8 mouse cellular contexts compared by ENCODE assay signal in the genomic region with DNA sequence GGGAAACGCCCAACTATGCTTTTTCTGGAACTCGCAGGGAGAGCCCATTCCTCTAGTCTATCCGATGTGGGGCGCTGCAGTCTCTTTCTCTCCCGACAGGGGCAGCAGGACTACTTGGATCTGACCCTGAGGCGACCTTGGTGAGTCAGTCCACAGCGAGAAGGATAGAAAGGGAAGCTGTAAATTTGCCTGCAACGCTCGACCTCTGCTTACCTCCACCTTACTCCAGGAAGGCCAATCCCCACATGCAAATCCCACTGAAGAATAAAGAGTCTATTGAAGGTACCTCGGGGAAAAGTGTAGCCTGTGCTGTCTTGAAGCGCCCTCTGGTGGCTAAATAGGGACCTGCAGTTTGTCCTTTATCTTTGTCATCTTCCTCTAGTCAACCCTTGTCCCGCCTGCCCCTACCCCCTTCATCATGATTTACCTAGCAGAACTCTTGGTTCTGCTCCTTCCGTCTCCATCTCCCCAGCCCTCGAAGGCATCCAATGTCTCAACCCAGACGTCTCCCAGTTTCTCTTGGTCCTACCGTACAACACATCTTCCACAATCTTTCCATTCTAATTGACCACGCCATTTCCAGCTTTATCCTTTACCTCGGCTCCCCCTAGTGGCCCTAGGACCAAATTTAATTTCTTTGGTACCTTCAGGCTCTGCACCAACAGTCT. TPM values are rescaled to one million over a fixed set of nuclear protein-coding genes. Genes with fewer than 3 reads are reported as not detected.
A peak's percentile ranks its signal among the peaks of the same experiment; 100 is the strongest.
DNase-seq lines count a peak whose midpoint lies in the region; ATAC-seq lines count a peak whose summit lies in the region.

No protein-coding gene starts in this region.

- H3K4me3 ChIP-seq in brown adipose tissue, adult 24 weeks (ENCODE audit: insufficient read depth, low read depth, low read length), result peak overlapping the region; percentile 56
- H3K4me3 ChIP-seq in heart, embryonic 14.5 days (ENCODE audit: control insufficient read depth in 1 of 2, insufficient read depth in 1 of 2, low read depth in 1 of 2, low read length in 2 of 2), result peak overlapping the region; percentile 40 to 51
- peak overlapping the region; percentile 48 for H3K4me3 ChIP-seq in liver, embryonic 13.5 days (replicated peaks)
- H3K4me3 ChIP-seq in stomach, embryonic 16.5 days (replicated peaks; ENCODE audit: low read length), result peak overlapping the region; percentile 46

- H3K9me3 ChIP-seq in heart, embryonic 14.5 days (ENCODE audit: control insufficient read depth, low read length), result no peaks in the 10 kb centered on the region
- H3K9me3 ChIP-seq in liver, embryonic 13.5 days (replicated peaks), result no peaks in the 10 kb centered on the region
- no peaks in the 10 kb centered on the region for H3K9me3 ChIP-seq in stomach, embryonic 16.5 days (replicated peaks; ENCODE audit: control insufficient read depth, low read length)

- H3K4me2 ChIP-seq in heart, embryonic 14.5 days (ENCODE audit: low read length), result peak overlapping the region; percentile 60
- H3K4me2 ChIP-seq in liver, embryonic 13.5 days, result peak overlapping the region; percentile 62
- H3K4me2 ChIP-seq in stomach, embryonic 16.5 days (ENCODE audit: low read depth, low read length), result peak overlapping the region; percentile 65

- peak; percentile 46 for ATAC-seq in heart, embryonic 14.5 days (ENCODE audit: insufficient number of reproducible peaks, insufficient read depth, low FRiP score, low read depth)
- peak; percentile 45 for ATAC-seq in liver, embryonic 13.5 days (ENCODE audit: low read depth)
- ATAC-seq in stomach, embryonic 16.5 days (ENCODE audit: insufficient read depth, low FRiP score), result peak; percentile 39; the same call in 1 of the 2 replicates

- WGBS in heart, embryonic 14.5 days, result under 1% methylated on average over 18 of the region's 18 CpGs
- under 1% methylated on average over 18 of the region's 18 CpGs for WGBS in liver, embryonic 13.5 days (ENCODE audit: insufficient replicate concordance)
- 1% methylated on average over 18 of the region's 18 CpGs for WGBS in stomach, embryonic 16.5 days

- DNase-seq in CD4-positive, CD25-positive, alpha-beta regulatory T cell, adult 2 months (ENCODE audit: low read depth, low spot score), result peak; percentile 89
- peak; percentile 66 for DNase-seq in fibroblast of lung, adult 2 months (ENCODE audit: low read depth)
- DNase-seq in kidney, postnatal 14 days, result peak; percentile 90
- DNase-seq in liver, embryonic 13.5 days, result peak; percentile 69
- peak; percentile 93 for DNase-seq in neural tube, embryonic 10.5 days (ENCODE audit: extremely low spot score, low spot score)

- peaks cover 9% of the 10 kb centered on the region for H3K4me1 ChIP-seq in brown adipose tissue, adult 24 weeks (ENCODE audit: control insufficient read depth, insufficient read depth, insufficient read length, low read length)
- H3K4me1 ChIP-seq in heart, embryonic 14.5 days (ENCODE audit: control insufficient read depth in 2 of 2, insufficient read depth in 2 of 2, low read length in 2 of 2), result peaks cover 26 to 27% of the 10 kb centered on the region in 2 experiments
- peaks cover 18% of the 10 kb centered on the region for H3K4me1 ChIP-seq in liver, embryonic 13.5 days (replicated peaks)
- peaks cover 18% of the 10 kb centered on the region for H3K4me1 ChIP-seq in stomach, embryonic 16.5 days (ENCODE audit: control insufficient read depth, insufficient read depth, low read length)

- no peaks in the 10 kb centered on the region for H3K36me3 ChIP-seq in heart, embryonic 14.5 days (ENCODE audit: control insufficient read depth, insufficient read depth, low read length)
- H3K36me3 ChIP-seq in liver, embryonic 13.5 days, result no peaks in the 10 kb centered on the region
- no peaks in the 10 kb centered on the region for H3K36me3 ChIP-seq in stomach, embryonic 16.5 days (ENCODE audit: control insufficient read depth, insufficient read depth, low read length)

- no peaks in the 10 kb centered on the region; the same call in 1 of the 2 replicates for H3K27me3 ChIP-seq in heart, embryonic 14.5 days (ENCODE audit: control insufficient read depth, insufficient read depth, low read length)
- H3K27me3 ChIP-seq in liver, embryonic 13.5 days, result peaks cover 31% of the 10 kb centered on the region
- no peaks in the 10 kb centered on the region for H3K27me3 ChIP-seq in stomach, embryonic 16.5 days (ENCODE audit: control insufficient read depth, insufficient read depth, low read length)

- H3K9ac ChIP-seq in heart, embryonic 14.5 days (ENCODE audit: low read length), result peak overlapping the region; percentile 65
- peak overlapping the region; percentile 41 for H3K9ac ChIP-seq in liver, embryonic 13.5 days
- peak overlapping the region; percentile 54 for H3K9ac ChIP-seq in stomach, embryonic 16.5 days (ENCODE audit: low read length)

- no peak overlapping the region for H3K27ac ChIP-seq in brown adipose tissue, adult 24 weeks (replicated peaks; ENCODE audit: low read depth, low read length)
- H3K27ac ChIP-seq in heart, embryonic 14.5 days (replicated peaks in 1 of 2; ENCODE audit: control insufficient read depth in 1 of 2, insufficient read depth in 1 of 2, low read depth in 2 of 2, low read length in 2 of 2), result peak overlapping the region in 1 of 2 experiments; percentile 43; a peak in 2 of 4 replicates
- H3K27ac ChIP-seq in liver, embryonic 13.5 days, result no peak overlapping the region
- H3K27ac ChIP-seq in stomach, embryonic 16.5 days (ENCODE audit: low read length), result no peak overlapping the region

RNA-seq across cellular contexts. Expression of a gene that starts 4.3 kb away (rescaled TPM):
- not detected in 2 replicates for polyA plus RNA-seq in brown adipose tissue, adult 24 weeks (2012; ENCODE audit: insufficient read depth, insufficient read length, missing spikeins)
- polyA plus RNA-seq in heart, embryonic 14.5 days (2014; fragmentation: Nextera tagmentation; extraction: Ambion mirVana), result 2.2 and 2.4 TPM in 2 replicates
- 0.39 and 0.46 TPM in 2 replicates for polyA plus RNA-seq in liver, embryonic 13.5 days (2015; fragmentation: Nextera tagmentation; extraction: Ambion mirVana)
- polyA plus RNA-seq in stomach, embryonic 16.5 days (2015; fragmentation: Nextera tagmentation; extraction: Ambion mirVana), result 0.94 and 1.7 TPM in 2 replicates
